Mouse (Mus musculus): Measurements from ENCODE around the gene Fosl2. TPM values are rescaled to one million over a fixed set of nuclear protein-coding genes. Genes with fewer than 3 reads are reported as not detected.

Fosl2 gene
- polyA plus RNA-seq (2015; fragmentation: Nextera tagmentation; extraction: Ambion mirVana), result 0.78 and 0.95 TPM in 2 replicates

DNA sequence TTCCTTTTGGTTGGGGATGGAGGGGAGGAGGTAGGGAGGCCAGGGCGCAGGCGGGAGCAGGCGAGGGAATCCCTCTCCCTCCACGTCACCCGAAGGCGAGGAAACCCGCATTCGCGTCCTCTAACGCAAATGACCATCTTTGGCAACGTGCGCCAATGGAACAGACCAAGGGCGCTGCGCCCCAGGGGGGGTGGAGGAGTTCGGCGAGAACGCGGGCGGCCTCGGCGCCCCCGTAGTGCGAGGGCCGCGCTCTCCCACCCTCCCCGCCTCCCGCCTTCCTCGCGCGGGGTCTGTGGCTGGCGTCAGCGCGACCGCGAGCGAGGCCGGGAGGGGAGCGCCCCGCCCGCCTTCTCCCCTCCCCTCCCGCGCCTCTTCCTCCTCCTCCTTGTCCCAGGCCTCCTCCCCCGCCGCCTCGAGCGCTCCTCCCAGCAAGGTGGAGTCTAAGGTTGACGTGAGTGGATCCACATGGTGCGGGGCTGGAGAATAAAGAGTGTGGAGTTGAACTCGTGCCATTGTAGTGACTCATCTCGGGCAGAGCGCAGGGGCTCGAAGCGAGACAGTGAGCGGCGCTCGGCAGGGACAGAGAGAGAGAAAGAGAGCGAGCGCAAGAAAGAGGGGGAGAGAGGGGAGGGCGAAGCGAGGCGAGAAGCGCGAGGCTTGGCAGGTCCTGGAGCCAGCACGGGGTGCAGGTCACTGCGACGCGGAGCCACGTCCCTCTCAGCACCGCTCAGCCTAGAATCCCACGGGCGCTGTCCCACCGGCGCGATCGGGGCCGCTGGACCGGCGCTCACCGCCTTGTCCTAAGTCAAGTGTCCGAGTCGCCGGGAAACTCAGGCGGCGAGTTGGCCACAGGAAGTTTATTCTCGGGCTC is at the start of gene Fosl2:
Gene Fosl2 (plus strand): TSS at position 466 of the 871 bp plus-strand sequence.
- peak; percentile 65 for DNase-seq (ENCODE audit: low spot score)

DNA sequence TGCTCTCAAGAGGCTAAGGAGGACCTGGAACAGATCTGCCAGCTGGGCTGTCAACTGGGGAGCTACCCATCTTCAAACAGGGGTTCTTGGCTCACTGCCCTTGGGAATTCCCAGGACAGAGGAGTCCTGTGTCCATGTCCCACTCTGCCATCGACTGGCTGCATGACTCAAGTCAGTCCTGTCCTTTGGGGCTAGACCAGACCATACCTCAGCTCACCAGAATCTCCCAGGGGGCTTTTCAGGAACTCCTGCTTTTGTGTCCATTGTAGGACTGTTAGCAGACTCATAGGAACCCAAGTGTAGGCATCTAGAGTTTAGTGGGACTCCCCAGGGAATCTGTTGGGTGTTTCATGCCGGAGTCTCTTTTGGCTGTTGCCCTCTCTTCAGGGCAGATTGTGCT is 49.6 kb upstream of the Fosl2 start:
- no peak for DNase-seq (ENCODE audit: low spot score)

DNA sequence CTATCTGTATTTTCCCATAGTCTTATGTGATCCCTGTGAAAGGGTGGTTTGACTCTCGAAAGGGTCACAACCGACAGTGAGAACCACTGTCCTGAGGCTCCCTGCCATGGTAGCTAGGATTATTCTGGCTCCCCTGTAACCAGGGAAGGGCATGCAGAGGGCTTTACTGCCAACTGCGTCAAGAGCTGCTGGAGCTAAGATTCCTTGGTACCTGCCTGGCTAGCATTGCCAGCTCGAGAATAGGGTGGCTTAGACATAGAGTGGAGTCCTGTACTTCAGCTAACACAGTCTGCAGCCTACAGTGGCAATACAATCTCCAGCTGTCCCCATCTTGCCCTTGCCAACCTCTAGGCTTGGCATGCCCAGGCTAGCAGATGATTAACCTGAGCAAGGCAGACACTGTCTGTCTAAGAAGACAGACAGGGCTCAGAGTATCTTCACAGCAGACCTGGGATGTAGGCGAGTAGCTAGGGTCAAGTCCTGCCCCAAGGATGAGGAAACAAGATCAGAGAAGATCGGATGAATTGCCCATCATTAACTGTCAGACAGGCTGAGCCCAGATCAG is 49.0 kb upstream of the Fosl2 start:
- no peak for DNase-seq (ENCODE audit: low spot score)

DNA sequence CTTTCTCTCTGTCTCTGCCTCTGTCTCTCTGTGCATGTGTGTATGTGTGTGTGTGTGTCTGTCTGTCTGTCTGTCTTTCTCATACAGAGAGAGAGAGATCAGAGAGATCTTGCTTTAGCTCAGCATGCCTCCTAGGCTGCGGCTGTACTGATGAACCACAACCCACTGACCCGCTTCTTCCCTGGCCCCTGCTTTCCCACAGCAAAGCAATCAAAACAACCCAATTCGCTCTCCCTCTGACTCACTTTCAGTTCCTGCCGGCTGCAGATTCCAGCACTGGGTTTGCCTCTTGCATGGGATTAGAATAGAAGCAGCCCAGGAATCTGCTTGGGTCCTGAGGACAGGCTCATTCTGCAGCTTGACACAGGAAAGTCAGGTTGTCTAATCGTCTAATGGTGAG is 46.1 kb upstream of the Fosl2 start:
- no peak for DNase-seq (ENCODE audit: low spot score)

DNA sequence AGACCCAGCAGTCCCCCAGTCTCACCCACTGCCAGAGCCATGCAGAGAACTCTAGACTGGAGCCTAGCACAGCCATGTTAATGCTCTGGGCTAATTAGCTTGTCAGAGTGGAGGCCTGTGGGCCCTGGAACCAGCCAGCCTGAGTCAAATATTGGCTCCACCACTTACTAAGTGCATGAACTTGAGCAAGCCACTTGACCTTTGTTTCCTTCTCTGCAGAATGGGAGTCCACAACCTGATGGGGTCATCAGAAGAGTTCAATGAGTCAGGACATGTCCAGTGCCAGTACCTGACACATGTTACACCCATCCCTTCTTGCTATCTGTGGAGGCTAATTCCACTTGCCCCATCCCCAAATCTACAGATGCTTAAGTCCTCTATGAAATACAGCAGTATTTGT is 43.3 kb upstream of the Fosl2 start:
- DNase-seq (ENCODE audit: low spot score), result no peak

DNA sequence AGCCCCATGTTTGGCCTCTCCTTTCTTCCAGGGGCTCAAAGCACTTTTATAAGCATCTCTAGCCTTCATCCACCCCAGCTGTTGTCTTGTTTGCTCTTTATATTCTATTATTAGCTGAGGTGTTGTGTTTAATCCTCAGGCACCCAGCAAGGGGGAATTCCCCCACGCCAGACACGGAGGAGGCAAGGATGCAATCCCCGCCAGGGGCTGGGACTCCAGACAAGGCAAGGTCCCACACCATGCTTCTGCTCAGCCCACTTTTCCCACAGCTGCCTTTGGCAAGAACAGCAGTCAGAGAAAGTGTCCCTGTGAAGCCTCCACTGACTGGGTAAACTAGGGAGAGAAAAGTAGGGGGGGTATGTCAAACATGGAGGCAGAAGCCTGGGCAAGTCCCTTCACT is 36.9 kb upstream of the Fosl2 start:
- no peak for DNase-seq (ENCODE audit: low spot score)

DNA sequence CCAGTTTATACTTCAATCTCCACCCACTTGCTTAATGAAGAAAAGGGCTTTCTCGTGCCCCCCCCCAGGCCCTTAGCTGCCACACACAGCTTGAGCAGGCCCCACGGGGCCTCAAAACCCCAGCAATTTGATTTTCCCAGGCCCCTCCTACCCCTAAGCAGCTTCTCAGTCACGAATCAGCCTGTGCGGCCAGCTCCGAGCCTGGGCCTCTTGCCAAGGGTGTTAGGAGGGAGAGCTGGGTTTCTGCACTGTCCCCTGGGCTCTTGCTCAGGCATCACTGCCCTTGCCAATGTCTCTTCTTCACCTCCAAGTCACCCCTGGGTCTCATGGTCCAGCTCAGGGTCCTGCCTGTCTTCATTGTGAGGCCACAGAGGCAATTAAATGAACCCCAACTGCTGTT is 33.1 kb upstream of the Fosl2 start:
- no peak for DNase-seq (ENCODE audit: low spot score)

DNA sequence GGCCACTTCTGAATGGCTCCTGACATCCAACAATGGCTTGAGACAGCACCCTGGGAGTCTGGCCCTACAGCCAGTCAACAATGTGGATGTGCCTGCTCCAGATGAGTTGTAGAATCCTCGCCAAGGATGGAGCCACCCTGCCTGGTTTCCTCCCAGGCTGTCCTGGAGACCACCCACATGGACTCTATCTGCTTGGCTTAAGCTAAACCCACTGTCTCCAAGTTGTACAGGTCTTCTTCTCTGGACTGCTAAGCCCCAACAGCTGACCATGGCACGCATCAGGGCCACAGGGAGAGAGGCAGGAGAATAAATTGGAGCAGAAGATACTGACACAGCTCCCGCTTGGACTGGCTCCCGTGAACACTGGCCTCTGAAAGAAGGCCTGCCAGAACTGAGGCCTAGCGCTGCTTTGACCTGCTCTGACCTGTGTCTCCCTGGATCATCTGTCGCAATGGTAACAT is 32.6 kb upstream of the Fosl2 start:
- DNase-seq (ENCODE audit: low spot score), result no peak

DNA sequence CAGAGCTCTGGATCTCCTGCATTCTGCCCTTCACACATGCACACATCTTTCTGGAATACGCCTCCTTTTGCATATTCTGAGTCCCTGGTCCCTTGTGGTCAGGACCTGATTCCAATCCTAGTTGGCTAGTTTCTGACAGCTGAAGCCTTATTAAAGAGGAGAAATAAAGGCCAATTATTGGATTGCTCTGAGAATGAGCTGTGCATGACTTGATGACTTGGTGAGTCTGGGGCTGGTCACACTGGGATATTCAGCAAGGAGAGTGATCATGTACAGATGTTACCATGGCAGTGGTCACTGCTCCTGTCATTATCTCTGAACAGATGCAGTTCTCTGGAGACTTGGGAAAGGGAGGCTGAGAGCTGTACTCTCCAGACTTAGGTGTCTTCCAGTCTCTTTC is 32.1 kb upstream of the Fosl2 start:
- no peak for DNase-seq (ENCODE audit: low spot score)

DNA sequence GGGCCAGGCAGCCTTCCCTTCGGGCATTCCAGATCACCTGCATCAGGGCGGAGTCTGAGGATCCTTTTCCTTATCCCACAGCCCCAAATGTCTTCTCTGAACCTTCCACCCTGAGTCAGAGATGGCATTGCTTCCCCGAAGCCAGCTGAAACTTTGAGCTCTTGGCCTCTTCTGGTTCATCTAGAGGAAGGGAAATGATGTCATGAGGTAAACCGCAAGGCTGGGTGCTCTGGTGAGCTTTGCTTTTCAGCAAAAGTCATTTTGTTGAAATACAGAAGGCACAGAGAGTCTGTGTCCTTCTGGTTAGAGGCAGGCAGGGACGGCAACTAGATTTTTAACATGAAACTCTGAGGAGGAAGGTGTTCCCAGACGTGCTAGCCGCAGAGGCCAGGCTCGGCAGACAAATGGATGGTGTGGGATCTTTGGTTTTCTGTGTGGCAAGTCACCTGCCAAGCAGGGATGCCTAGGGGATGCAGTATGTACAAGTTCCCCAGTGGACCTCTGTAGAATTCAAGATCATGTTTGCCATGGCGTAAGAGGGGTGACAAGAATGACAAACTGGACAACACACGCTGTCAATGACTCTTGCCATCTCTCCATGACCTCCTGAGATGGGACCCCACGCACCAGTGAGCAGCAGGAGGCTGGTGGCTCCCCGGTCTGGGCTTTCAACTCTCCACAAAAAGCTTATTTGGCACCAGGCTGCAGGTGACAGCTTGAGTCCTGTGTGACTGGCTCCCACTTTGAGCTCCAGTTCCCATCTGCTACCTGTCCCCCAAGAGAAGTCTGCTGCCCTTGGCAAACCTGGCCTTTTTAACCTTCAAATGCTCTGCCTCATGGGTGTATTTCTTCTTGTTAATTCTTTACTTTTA is 31.2 kb upstream of the Fosl2 start:
- DNase-seq (ENCODE audit: low spot score), result peak; percentile 85

DNA sequence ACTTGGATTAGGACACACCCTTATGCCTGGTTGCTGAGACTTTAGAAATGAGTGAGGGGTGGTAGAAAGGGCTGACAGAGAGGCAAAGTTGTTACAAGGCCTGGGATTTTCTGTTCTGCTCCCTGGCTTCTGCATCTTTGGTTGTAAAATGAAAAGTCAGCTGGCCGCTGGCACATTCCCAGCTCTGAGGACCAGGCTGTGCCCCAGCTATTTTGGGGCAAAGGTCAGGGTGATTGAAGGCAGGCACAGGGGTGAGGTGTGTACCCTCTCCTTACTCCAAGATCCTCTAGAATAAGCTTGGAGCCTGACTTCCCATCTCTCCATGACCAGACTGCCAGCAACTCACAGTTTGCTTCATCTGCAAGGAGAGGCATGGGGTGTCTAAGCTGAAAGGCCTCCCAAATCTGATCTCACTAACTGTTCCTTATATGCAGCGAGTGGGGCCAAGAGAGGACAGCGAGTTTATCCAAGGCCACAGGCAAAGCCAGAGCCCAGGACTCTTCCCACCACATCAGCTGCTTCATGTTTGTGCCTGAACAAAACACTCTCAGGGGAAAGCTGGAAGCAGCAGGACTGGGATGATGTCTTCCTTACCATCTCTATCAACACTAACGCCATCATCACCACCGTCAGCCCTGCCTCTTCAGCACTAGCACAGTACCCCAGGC is 29.0 kb upstream of the Fosl2 start:
- DNase-seq (ENCODE audit: low spot score), result no peak

DNA sequence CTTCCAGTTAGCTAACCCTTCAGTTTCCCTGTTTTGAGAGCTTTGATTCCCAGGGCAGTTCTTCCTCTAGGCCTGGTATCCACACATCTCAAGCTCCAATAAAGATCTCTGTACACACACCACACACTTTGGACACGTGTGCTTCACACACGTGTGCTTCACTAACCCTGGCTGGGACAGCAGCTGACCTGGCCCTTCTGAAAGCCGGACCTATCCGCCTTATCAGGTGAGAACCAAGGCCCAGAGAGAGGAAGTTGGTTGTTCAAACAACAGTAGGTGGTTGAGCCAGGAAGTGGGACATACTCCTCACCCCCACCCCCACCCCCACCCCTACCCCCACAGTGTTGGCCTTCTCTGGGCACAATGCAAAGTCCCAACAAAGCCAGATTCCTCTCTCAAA is 24.9 kb upstream of the Fosl2 start:
- no peak for DNase-seq (ENCODE audit: low spot score)

DNA sequence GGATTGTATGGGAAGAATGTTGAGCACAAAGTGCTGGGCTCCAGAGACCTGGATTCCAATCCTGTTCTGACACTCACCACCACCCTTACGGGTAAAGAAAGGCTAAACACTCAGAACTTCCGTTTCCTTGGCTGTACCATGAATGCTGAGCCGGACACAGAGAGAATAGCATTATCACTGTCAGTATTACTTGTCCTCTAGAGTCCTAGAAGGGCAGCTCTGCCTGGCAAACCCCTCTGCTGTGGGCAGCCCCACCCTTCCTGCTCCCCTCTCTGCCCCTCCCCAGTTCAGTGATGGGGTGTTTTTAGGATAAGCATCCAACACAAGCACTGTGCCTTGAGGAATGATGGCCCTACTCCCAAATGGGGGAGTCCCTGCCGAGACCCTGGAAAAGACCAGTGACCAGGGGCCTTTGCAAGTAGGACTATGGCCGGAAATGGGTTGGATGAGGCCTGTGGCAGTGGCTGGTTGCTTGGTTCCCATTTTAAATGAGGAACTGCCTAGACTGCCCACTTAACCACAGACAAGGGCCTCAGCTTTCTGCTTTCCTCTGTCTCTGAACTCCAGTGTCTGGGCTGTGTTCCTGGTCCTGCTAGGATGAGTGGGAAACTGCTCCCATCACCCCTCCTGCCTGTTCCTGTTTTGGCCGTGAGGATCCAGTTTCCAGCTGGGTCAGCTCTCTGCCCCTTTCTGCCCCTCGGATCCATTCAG is 23.2 kb upstream of the Fosl2 start:
- DNase-seq (ENCODE audit: low spot score), result no peak

DNA sequence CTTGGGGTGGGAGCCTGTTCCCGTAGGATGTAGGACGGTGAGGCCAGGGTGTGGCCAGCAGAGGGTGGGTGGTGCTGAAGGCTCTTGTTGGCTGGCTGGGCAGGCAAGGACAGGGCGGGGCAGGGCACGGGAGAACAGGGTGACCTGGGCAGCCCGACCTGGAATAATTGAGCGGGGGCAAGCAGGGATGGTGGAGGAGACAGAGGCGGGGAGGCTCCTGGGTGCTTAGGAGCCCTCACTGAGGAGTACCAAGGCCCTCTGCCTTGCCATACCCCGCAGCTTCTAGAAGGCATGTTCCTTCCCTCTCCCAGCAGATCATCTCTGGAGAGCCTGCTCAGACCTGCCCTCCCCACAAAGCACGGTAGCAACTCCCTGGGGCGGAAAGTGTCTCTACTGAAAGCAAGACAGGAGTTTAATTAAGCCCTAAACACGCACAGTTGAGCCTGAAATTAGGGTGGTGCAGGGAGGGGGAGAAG is 14.7 kb upstream of the Fosl2 start:
- DNase-seq (ENCODE audit: low spot score), result no peak

DNA sequence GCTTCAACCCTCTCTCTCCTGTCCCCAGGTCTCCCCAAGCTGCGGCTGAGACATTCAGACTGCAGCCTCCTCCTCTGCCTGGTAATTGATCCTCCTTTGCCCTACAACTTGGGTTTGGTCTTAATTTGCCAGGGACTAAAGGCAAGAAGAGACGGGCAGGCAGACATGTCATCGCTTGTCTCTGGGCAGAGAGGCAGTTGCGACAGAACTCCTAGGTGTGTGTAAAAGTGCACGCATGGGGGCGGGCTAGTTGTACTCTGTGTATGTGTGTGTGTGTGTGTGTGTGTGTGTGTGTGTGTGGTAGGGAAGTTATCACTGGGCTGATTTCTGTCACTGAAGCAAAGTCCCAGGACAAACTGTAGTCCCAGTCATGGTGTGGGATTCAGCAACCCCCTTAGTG is 13.7 kb upstream of the Fosl2 start:
- DNase-seq (ENCODE audit: low spot score), result no peak

DNA sequence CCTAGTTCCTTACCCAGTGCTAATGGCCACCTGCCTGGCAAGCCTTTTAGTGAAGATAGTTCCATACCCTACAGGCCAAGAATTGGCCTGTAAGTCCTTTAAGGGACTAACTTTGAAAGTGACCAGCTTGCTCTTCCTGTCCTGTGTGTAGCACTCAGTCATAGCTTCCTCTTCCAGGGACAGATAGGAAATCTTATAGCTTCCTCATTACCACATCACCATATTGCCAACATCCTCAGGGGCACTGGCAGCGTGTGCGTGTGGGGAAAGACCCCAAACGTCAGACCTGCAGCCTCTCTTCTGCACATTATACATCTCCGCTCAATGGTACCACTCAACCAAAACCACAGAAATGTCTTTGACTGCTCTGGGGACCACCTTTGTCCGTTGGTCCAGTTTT is 13.2 kb upstream of the Fosl2 start:
- no peak for DNase-seq (ENCODE audit: low spot score)

DNA sequence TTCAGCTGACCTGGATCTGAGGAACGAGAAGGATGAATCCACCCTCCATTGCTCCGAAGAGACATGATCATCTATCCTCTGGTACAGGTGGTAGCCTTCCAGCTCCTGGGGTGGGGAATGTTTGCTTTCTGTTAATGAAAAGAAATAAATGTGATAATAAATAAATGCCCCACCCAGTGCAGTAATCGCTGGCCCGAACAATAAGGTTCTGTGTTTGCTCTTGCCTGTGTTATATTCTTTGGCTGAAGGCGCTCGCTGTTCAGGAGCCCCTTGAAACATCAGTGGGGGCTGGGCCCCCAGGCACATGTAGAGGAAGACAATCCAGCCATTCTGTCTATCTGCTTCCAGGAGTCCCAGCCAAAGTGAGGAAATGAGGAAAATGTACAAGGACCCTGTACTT is 10.6 kb upstream of the Fosl2 start:
- no peak for DNase-seq (ENCODE audit: low spot score)

DNA sequence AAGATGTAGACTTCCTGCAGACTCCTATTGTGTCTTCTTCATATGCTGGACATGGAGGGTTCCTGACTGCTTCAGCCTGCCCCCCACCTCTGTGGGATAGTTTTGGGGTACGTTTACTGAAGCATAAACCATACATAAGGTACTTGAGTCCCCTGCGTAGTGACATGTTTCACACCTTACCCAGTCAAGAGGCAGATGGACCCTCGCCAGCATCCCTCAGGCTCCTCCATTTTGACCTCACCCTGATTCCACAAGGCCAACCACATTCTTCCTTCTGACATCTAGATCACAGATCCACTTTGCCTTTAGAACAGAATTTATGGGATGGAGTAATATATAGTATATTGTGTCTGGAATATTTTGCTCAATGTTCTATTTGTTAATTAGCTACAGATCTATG is 8.4 kb upstream of the Fosl2 start:
- DNase-seq (ENCODE audit: low spot score), result no peak

DNA sequence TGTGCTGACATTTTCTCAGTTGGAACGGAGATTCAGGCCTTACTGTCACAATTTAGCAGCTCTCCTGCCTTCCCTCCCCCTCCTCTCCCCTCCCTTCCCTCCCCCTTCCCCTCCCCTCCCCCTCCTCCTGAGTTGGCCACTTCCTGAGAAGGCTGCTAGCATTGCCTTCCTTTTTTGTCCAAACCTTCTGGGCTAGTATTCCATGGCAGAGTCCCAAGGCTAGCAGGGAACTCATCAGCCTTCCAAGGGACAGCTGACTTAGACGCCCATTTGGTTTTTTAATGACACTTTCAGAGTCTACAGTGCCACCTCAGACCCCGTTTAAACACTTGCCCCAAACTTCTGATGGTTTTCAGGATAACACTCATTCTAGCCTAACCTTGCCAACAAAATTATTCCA is 7.7 kb upstream of the Fosl2 start:
- DNase-seq (ENCODE audit: low spot score), result no peak

DNA sequence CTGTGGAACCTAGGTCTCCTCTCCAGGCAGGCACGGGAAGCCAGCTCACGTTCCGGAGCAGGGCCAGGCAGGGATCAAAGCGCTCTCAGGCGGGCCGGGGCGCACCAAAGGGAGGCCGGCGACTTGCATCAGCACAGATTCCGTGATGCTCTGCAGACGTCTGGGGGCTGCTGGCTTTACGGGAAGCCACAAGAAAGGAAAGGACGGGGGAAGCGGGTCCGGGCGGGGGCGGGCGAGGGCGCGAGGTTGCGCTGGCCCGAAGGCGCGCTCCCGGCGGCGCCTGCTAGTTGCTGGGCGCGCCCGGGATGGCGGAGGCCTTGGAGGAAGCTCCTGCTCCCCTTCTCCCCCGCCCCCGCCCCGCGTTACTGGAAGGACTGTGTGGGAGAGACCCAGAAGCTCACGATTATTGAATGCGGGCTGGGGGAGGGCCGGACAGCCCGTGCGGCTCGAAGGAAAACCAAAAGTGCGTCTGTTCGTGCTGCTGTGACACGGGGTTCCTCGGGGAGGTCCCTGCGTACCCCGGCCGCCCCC is 2.6 kb upstream of the Fosl2 start:
- no peak for DNase-seq (ENCODE audit: low spot score)

Measured in thymus, postnatal 0 days (tissue).